14 mouse cellular contexts compared by ENCODE assay signal in the genomic region with DNA sequence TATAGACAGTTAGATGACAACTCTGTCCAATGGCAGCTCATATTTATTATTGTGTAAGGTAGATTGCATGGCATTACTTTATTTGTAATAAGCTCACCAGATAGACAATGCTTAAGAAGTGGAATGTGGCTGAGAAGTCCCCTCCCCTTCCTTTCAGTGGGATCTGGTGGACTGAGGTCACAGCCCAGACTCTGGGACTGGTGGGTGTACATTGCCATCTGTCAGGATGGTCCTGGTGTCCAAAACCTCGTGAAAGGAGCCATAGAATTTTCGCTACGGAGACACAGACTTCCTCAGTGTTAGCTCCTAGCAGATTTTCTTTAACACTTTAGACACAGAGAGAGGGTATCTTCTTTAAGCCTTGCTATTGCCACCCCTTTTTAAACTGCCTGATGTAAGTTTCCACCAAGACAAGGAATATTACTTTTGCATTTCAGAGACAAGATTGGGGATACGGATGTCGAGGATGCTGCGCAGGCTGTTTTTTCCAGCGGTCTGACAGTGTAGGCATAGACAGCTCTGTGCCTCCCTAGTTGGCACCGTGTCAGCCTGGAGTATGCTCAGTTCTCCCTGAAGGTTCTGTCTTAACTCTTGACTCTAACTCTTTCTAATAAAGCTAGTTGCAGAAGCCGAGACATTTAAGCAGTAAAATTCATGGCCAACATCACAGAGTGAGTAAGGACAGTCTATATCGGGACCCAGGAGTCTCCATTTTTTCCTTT. TPM values are rescaled to one million over a fixed set of nuclear protein-coding genes. Genes with fewer than 3 reads are reported as not detected.
A peak's percentile ranks its signal among the peaks of the same experiment; 100 is the strongest.
DNase-seq lines count a peak whose midpoint lies in the region.
"Had no signal": no experiment of that assay in that cellular context is flagged by ENCODE, and none has a peak within 500 bp of the region (broad histone marks: within the 10 kb centered on the region; RNA-seq: fewer than 3 reads in every experiment).

No protein-coding gene starts in this region.

- DNase-seq in cerebellum, postnatal 14 days: peak; percentile 60 to 69
- DNase-seq in cerebellum, adult 9-11 months: no peak
- peak; percentile 25 to 41 for DNase-seq in layer of hippocampus, postnatal 10 days (ENCODE audit: low spot score in 2 of 2)
- no peak for DNase-seq in layer of hippocampus, adult 9-10 months (ENCODE audit: low spot score)
- DNase-seq in right cerebral cortex, adult 2 months (ENCODE audit: low spot score in 2 of 2): peak; percentile 27 to 29
- no peak for DNase-seq in right cerebral cortex, postnatal 36 days (ENCODE audit: low spot score in 2 of 2)
- DNase-seq in adrenal gland, adult 18-20 months (ENCODE audit: low spot score in 2 of 2): no peak
- DNase-seq: adrenal gland, postnatal 36 days; B cell, adult 2 months; gastrocnemius, adult 2 months; heart, postnatal 14 days; kidney, postnatal 4 days; liver, embryonic 13.5 days; lung, embryonic 14.5 days had no signal

RNA-seq across cellular contexts. Expression of gene Il1rap, which starts 31.2 kb away (rescaled TPM):
- 10 to 100 TPM; 29.7 to 30.3 TPM for total RNA-seq in layer of hippocampus, postnatal 10 days (2021)
- 1 to 10 TPM; 3.0 to 9.5 TPM for total RNA-seq in adrenal gland, adult 18-20 months (2021)

Comparison
In these comparisons a context has a peak if more than half of its experiments do, and no peak if none do; other contexts are left out.
1. DNase-seq: peak in cerebellum, postnatal 14 days (2 of 2), layer of hippocampus, postnatal 10 days (2 of 2) and right cerebral cortex, adult 2 months (2 of 2); none in cerebellum, adult 9-11 months (single experiment), layer of hippocampus, adult 9-10 months (single experiment), right cerebral cortex, postnatal 36 days (0 of 2) and adrenal gland, adult 18-20 months (0 of 2).